Mouse (Mus musculus): ENCODE results near the gene Atg7. TPM values are rescaled to one million over a fixed set of nuclear protein-coding genes. Genes with fewer than 3 reads are reported as not detected.

Gene Atg7
- total RNA-seq, 2 experiments from 2014 or later = 28.9 to 29.1 TPM

GRCm38 (mm10) chr6:114777872-114778271 is 135.0 kb downstream of the Atg7 start:
- Histone ChIP-seq H3K27ac (no peak overlapping the region), H3K4me3 (no peak overlapping the region)
- intact Hi-C loops (cut with DNase I) = no loop called here
- TF ChIP-seq CTCF (IDR thresholded peaks at IDR 0.05) = no peak
- DNase-seq (ENCODE audit: extremely low spot score in 1 of 2, low spot score in 2 of 2) = no peak

- Histone ChIP-seq H3K4me3 (no peak overlapping the region), H3K27ac (no peak overlapping the region)
- no peak for DNase-seq (ENCODE audit: extremely low spot score in 1 of 2, low spot score in 2 of 2)
- TF ChIP-seq CTCF (IDR thresholded peaks at IDR 0.05) = no peak
- intact Hi-C loops (cut with DNase I) = no loop called here
Measured at GRCm38 (mm10) chr6:114778650-114779049, 135.8 kb downstream of the Atg7 start.

- H3K27ac ChIP-seq = no peak overlapping the region
- no peak for TF ChIP-seq CTCF (IDR thresholded peaks at IDR 0.05)
- intact Hi-C loops (cut with DNase I) = no loop called here
- H3K4me3 ChIP-seq = no peak overlapping the region
- no peak for DNase-seq (ENCODE audit: extremely low spot score in 1 of 2, low spot score in 2 of 2)
Measured at GRCm38 (mm10) chr6:114780583-114780982, 137.7 kb downstream of the Atg7 start.

- intact Hi-C loops (cut with DNase I) = no loop called here
- no peak for TF ChIP-seq CTCF (IDR thresholded peaks at IDR 0.05)
- DNase-seq (ENCODE audit: extremely low spot score in 1 of 2, low spot score in 2 of 2) = peak in 1 of 2 experiments; percentile 20
- no peak overlapping the region for H3K4me3 ChIP-seq
- no peak overlapping the region for H3K27ac ChIP-seq
Measured at GRCm38 (mm10) chr6:114781415-114782240, 138.7 kb downstream of the Atg7 start.

- TF ChIP-seq CTCF (IDR thresholded peaks at IDR 0.05) = no peak
- no peak for DNase-seq (ENCODE audit: extremely low spot score in 1 of 2, low spot score in 2 of 2)
- Histone ChIP-seq H3K27ac (no peak overlapping the region), H3K4me3 (no peak overlapping the region)
- intact Hi-C loops (cut with DNase I) = no loop called here
Measured at GRCm38 (mm10) chr6:114782486-114782885, 139.6 kb downstream of the Atg7 start.

- no peak overlapping the region for H3K27ac ChIP-seq
- intact Hi-C loops (cut with DNase I) = no loop called here
- no peak for DNase-seq (ENCODE audit: extremely low spot score in 1 of 2, low spot score in 2 of 2)
- no peak overlapping the region for H3K4me3 ChIP-seq
- TF ChIP-seq CTCF (IDR thresholded peaks at IDR 0.05) = no peak
Measured at GRCm38 (mm10) chr6:114786461-114786860, 143.6 kb downstream of the Atg7 start.

GRCm38 (mm10) chr6:114787606-114788005 is 144.7 kb downstream of the Atg7 start:
- no peak for DNase-seq (ENCODE audit: extremely low spot score in 1 of 2, low spot score in 2 of 2)
- Histone ChIP-seq H3K27ac (no peak overlapping the region), H3K4me3 (no peak overlapping the region)
- intact Hi-C loops (cut with DNase I) = no loop called here
- no peak for TF ChIP-seq CTCF (IDR thresholded peaks at IDR 0.05)

GRCm38 (mm10) chr6:114788663-114789062 is 145.8 kb downstream of the Atg7 start:
- Histone ChIP-seq H3K27ac (no peak overlapping the region), H3K4me3 (no peak overlapping the region)
- intact Hi-C loops (cut with DNase I) = no loop called here
- TF ChIP-seq CTCF (IDR thresholded peaks at IDR 0.05) = no peak
- DNase-seq (ENCODE audit: extremely low spot score in 1 of 2, low spot score in 2 of 2) = no peak

GRCm38 (mm10) chr6:114790084-114790483 is 147.2 kb downstream of the Atg7 start:
- Histone ChIP-seq H3K4me3 (no peak overlapping the region), H3K27ac (no peak overlapping the region)
- no peak for DNase-seq (ENCODE audit: extremely low spot score in 1 of 2, low spot score in 2 of 2)
- intact Hi-C loops (cut with DNase I) = no loop called here
- no peak for TF ChIP-seq CTCF (IDR thresholded peaks at IDR 0.05)

GRCm38 (mm10) chr6:114790902-114791301 is 148.0 kb downstream of the Atg7 start:
- TF ChIP-seq CTCF (IDR thresholded peaks at IDR 0.05) = no peak
- H3K4me3 ChIP-seq = no peak overlapping the region
- intact Hi-C loops (cut with DNase I) = no loop called here
- no peak overlapping the region for H3K27ac ChIP-seq
- no peak for DNase-seq (ENCODE audit: extremely low spot score in 1 of 2, low spot score in 2 of 2)

GRCm38 (mm10) chr6:114791846-114792245 is 148.9 kb downstream of the Atg7 start:
- no peak for TF ChIP-seq CTCF (IDR thresholded peaks at IDR 0.05)
- no peak for DNase-seq (ENCODE audit: extremely low spot score in 1 of 2, low spot score in 2 of 2)
- H3K4me3 ChIP-seq = no peak overlapping the region
- no peak overlapping the region for H3K27ac ChIP-seq
- intact Hi-C loops (cut with DNase I) = no loop called here

GRCm38 (mm10) chr6:114794706-114795105 is 151.8 kb downstream of the Atg7 start:
- DNase-seq (ENCODE audit: extremely low spot score in 1 of 2, low spot score in 2 of 2) = no peak
- intact Hi-C loops (cut with DNase I) = no loop called here
- no peak for TF ChIP-seq CTCF (IDR thresholded peaks at IDR 0.05)
- Histone ChIP-seq H3K27ac (no peak overlapping the region), H3K4me3 (no peak overlapping the region)

All from left cerebral cortex, adult 2 months (tissue).